Mouse (Mus musculus) intestine, embryonic 15.5 days (tissue): ENCODE data around the gene Klk1b1. TPM values are rescaled to one million over a fixed set of nuclear protein-coding genes. Genes with fewer than 3 reads are reported as not detected.

ENCODE experiments used
- ATAC-seq: fragments of 200-750 bp; cut with Nextera tagmentation; 2 replicates; pipeline ENCODE4 v1.8.0; 2017; ENCODE audit warnings: moderate TSS enrichment, moderate library complexity
- H3K27ac ChIP-seq: fragments of 300-500 bp; sonication (generic); 2 replicates; pipeline ENCODE4 v1.5.1; 2015; ENCODE audit warnings: mild to moderate bottlenecking, inconsistent platforms
- H3K27me3 ChIP-seq: fragments of 300-500 bp; sonication (generic); replicated peaks from 2 replicates; pipeline ENCODE4 v1.6.1; 2015; ENCODE audit warnings: inconsistent platforms
- H3K36me3 ChIP-seq: fragments of 300-500 bp; sonication (generic); 2 replicates; pipeline ENCODE4 v1.6.1; 2015; ENCODE audit warnings: inconsistent platforms
- H3K4me1 ChIP-seq: fragments of 300-500 bp; sonication (generic); replicated peaks from 2 replicates; pipeline ENCODE4 v1.6.1; 2015; ENCODE audit warnings: inconsistent platforms
- H3K4me2 ChIP-seq: fragments of 300-500 bp; sonication (generic); replicated peaks from 2 replicates; pipeline ENCODE4 v1.6.1; 2015; ENCODE audit warnings: mild to moderate bottlenecking, inconsistent platforms
- H3K4me3 ChIP-seq: fragments of 300-500 bp; sonication (generic); replicated peaks from 2 replicates; pipeline ENCODE4 v1.5.1; 2015; ENCODE audit warnings: inconsistent platforms
- H3K9ac ChIP-seq: fragments of 300-500 bp; sonication (generic); 2 replicates; pipeline ENCODE4 v1.6.1; 2015; ENCODE audit warnings: inconsistent platforms
- H3K9me3 ChIP-seq: fragments of 300-500 bp; sonication (generic); 2 replicates; pipeline ENCODE4 v1.6.1; 2016; ENCODE audit warnings: inconsistent platforms
- WGBS: fragments of 180-500 bp; shearing (Covaris S2); methylation state at CpG from one replicate; pipeline ENCODE4 v1.1.7; 2015; 5-methylcytosine and 5-hydroxymethylcytosine counted together
- polyA plus RNA-seq: library from polyadenylated mRNA; unstranded; fragments of >200 nt; fragmentation: Nextera tagmentation; extraction: Ambion mirVana; gene quantifications from 2 replicates; pipeline ENCODE4 v1.2.1, GENCODE M21; 2015

Klk1b1 gene
- polyA plus RNA-seq, 1 experiment from 2014 or later = not detected

- Histone ChIP-seq H3K4me2 (no peak overlapping the region), H3K27me3 (no peaks in the 10 kb centered on the region), H3K27ac (no peak overlapping the region), H3K4me1 (no peaks in the 10 kb centered on the region), H3K9me3 (no peaks in the 10 kb centered on the region), H3K36me3 (no peaks in the 10 kb centered on the region), H3K4me3 (no peak overlapping the region), H3K9ac (no peak overlapping the region)
- WGBS = 81% methylated on average over 5 of the region's 5 CpGs
- no peak for ATAC-seq
Observed at GRCm38 (mm10) chr7:44015071-44015470, 48.5 kb downstream of the Klk1b1 start.

Other genes with a start within 250 kb of the Klk1b1 start
- not detected in 2 replicates for gene Klk12, start 197.9 kb upstream of the Klk1b1 start, polyA plus RNA-seq
- 0.46 and 0.58 TPM in 2 replicates for gene Klk11, start 192.1 kb upstream of the Klk1b1 start, polyA plus RNA-seq
- gene Klk10, start 185.7 kb upstream of the Klk1b1 start, polyA plus RNA-seq = 3.0 and 3.4 TPM in 2 replicates
- gene Klk9, start 174.9 kb upstream of the Klk1b1 start, polyA plus RNA-seq = not detected in 2 replicates
- 14.5 and 15.1 TPM in 2 replicates for gene Klk8, start 169.2 kb upstream of the Klk1b1 start, polyA plus RNA-seq
- gene Klk7, start 155.5 kb upstream of the Klk1b1 start, polyA plus RNA-seq = not detected in 2 replicates
- not detected in 2 replicates for gene Klk6, start 142.3 kb upstream of the Klk1b1 start, polyA plus RNA-seq
- not detected in 2 replicates for gene Klk5, start 124.8 kb upstream of the Klk1b1 start, polyA plus RNA-seq
- gene Klk4, start 85.6 kb upstream of the Klk1b1 start, polyA plus RNA-seq = not detected in 2 replicates
- gene Klk15, start 33.0 kb upstream of the Klk1b1 start, polyA plus RNA-seq = not detected in 2 replicates
- 0.16 and 0.59 TPM in 2 replicates for gene Klk1b8, start 16.1 kb upstream of the Klk1b1 start, polyA plus RNA-seq
- not detected in 2 replicates for gene Klk1b9, start 9.3 kb downstream of the Klk1b1 start, polyA plus RNA-seq
- not detected in 2 replicates for gene Klk1b11, start 29.1 kb downstream of the Klk1b1 start, polyA plus RNA-seq
- gene Klk1b26, start 45.4 kb downstream of the Klk1b1 start, polyA plus RNA-seq = not detected in 2 replicates
- not detected in 2 replicates for gene Klk1b27, start 85.5 kb downstream of the Klk1b1 start, polyA plus RNA-seq
- gene Klk1b21, start 135.6 kb downstream of the Klk1b1 start, polyA plus RNA-seq = not detected in 2 replicates
- not detected in 2 replicates for gene Klk1b22, start 145.9 kb downstream of the Klk1b1 start, polyA plus RNA-seq
- 0.11 TPM in 1 of 2 replicates, not detected in the other for gene Klk1b16, start 170.0 kb downstream of the Klk1b1 start, polyA plus RNA-seq
- 0.52 TPM in 1 of 2 replicates, not detected in the other for gene Klk1b24, start 221.5 kb downstream of the Klk1b1 start, polyA plus RNA-seq
- gene Klk1b3, start 231.4 kb downstream of the Klk1b1 start, polyA plus RNA-seq = 0.38 and 0.51 TPM in 2 replicates
- not detected in 2 replicates for gene Klk1b4, start 240.7 kb downstream of the Klk1b1 start, polyA plus RNA-seq
- gene Klk1b5, start 249.2 kb downstream of the Klk1b1 start, polyA plus RNA-seq = not detected in 2 replicates